Mouse (Mus musculus): ENCODE data around the gene Pdhb.
"Not testable (repeated sequence)": the region's sequence is repeated elsewhere in the genome, so short reads cannot be mapped to it uniquely, and the experiment has no call there.

Pdhb gene

DNA sequence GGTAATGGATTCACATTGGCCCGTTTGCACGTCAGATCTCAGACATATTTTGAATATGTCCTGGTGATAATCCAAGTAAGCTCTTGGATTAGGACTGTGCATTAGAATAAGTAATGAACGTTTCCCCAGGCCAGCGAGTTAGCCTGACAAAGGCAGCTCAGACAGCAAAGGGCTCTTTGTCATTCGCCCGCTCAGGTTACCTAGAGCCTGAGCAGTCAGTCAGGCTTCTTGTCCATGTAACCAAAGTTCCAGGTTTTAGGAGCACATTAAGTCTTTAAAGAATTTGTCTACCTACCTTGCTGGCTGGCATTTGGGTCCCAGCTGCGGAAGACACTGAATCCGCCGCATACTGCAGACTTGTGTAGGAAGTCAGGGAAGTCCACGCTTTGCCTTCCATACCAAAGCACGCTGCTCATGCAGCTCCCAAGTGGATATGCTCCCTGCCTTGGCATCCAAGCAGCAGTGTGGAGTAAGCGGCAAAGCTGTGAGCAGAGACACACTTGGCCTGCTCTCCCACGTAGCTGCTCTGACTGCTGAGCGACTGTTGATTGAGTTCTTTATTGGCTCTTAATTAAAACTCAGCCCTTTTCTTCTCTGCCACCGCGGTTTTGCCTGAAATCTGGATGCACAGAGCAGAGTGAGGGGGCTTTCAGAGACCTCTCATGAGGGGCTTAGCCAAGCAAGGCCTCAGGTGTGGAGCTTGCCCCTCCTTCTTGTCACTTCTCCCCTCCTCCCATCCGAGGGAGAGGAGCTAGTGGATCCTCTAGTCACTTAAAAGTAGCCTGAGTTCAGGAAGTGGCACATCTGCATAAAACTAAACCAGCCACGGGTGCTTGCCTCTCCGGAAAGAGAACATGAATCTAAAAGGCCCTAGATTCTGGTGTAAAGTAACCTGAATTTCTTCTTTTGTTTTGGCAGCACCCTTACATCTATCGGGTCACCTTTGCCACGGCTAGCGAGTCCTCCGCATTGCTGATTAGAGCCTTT is 32.8 kb downstream of the Pdhb start:
- peak; percentile 61 to 64 for DNase-seq (ENCODE audit: low spot score in 2 of 2)

DNA sequence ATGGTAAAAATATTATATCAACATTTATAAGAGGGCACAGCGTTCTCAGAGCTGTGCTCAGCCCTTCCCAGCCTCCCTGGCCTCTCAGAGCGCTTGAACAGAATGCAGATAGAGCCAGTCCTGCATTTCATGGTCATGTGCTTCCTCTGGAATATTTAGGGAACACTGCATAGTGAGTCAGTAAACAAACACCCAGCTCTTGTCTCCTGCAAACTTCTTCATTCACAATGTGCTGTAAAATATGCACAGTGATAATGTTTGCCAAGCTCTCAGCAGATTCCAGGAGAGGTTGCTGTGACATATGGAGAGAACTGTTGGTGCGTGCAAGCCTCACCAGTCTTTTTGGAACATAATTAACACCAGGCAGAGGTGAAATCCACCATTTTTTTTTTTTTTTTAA is 37.7 kb downstream of the Pdhb start:
- DNase-seq (ENCODE audit: low spot score in 2 of 2), result no peak

DNA sequence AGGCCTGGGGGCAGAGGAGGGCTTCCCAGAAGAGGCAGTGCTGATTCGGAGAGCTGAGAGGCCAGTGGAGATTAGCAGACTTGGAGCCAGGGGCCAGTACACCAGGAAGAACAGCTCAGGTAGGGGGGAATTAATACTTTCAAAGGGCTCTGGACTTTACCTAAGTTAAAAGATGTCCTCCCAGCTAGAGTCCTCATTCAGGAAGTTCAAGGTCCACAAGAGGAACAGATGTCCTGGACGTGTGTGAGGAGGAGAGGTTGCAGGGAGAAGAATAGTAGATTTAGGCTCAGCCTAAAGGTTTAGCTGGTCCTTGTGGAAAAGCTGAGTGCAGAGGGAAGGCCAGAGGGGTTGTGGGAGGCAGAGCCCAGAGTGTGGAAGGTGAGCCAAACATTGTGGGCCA is 38.6 kb downstream of the Pdhb start:
- DNase-seq (ENCODE audit: low spot score in 2 of 2), result no peak

GRCm38 (mm10) chr14:8132789-8133188 is 40.0 kb downstream of the Pdhb start:
- peak; percentile 30 to 47 for DNase-seq (ENCODE audit: low spot score in 2 of 2)

DNA sequence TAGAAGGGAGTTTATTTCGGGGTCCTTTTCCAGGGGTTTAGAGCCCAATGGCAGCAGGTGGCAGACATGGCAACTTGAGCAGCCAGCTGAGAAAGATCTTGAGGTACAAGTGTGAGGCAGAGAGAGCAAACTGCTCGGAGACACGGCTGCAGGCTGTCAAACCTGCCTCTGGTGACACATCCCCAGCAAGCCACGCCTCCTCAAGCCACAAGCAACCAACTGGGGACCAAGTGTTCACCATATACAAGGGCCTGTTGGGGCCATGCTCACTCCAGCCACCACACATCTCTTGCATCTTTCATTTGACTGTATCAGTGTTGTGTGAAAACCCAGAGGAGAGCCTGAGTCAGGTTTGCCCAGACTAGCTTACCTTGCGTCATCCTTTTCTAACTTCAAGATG is 44.9 kb downstream of the Pdhb start:
- peak; percentile 70 to 72 for DNase-seq (ENCODE audit: low spot score in 2 of 2)

- DNase-seq (ENCODE audit: low spot score in 2 of 2), result no peak
These were observed 48.6 kb downstream of the Pdhb start for GRCm38 (mm10) chr14:8124046-8124881.

DNA sequence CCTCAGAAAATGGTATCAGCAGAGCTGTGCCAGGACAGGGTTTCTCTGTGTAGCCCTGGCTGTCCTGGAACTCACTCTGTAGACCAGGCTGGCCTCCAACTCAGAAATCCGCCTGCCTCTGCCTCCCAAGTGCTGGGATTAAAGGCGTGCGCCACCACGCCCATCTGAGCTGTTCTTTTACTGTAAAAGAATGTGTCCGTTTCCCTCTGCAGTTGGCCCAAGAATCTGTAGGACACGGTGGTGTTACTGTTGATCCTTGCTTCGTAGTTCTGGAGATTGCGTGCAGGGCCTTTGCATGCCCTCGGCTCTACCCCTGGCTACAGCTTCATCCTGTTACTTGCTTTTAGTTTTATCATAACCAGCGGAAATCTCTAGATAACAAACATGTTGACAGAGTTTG is 49.2 kb downstream of the Pdhb start:
- not testable (repeated sequence) for DNase-seq (ENCODE audit: low spot score in 2 of 2)

DNA sequence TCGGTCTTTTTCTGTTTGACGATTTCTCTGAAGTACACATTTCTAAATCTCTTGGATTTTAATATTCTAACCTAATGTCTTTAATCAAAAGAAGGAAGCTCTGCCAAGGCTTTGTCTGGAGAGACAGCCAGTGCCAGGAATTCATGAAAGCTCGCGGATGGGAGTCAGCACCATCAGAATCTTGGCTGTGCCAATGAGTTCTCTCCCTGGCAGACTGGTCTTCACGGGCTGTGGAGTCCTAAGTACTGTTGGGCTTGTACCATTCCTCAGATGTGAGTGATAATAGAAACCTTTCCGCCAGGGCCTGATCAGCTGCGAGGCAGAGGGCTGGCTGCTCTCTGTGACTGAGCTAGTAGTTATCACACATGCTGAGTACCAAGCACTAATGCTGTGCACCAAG is 49.7 kb downstream of the Pdhb start:
- DNase-seq (ENCODE audit: low spot score in 2 of 2), result no peak

DNA sequence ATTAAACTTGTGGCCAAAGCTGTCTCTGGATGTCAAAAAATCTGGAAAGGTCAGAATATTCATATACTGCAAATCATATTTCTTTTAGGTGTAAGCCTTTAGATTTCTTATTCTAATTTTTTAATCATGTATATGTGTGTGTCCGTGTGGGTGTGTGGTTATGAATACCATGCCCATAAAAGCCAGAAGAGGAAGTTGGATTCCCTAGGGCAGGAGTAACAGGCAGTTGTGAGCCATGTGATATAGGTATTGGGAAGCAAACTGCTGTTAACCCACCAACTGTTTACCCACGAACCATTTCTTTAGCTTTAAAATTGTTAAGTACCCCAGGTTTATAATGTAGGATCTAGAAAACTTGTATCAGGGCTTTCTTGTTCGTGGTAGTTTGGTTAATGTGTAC is 52.9 kb downstream of the Pdhb start:
- no peak for DNase-seq (ENCODE audit: low spot score in 2 of 2)

- no peak for DNase-seq (ENCODE audit: low spot score in 2 of 2)
These were observed 53.4 kb downstream of the Pdhb start for GRCm38 (mm10) chr14:8119454-8119853.

DNA sequence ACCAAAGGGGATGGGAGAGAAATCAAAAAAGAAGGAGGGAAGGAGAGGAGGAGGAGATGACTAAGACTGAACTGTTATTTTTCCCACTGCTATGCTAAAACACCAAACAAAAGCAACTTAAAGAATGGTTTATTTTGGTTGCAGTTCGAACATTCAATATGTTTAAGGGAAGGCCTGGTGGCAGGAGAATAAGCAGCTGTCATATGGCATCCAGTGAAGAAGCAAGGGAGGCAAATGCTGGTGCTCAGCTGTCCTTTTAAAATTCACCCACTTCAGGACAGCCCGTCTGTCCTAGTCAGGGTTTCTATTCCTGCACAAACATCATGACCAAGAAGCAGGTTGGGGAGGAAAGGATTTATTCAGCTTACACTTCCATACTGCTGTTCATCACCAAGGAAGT is 55.5 kb downstream of the Pdhb start:
- no peak for DNase-seq (ENCODE audit: low spot score in 2 of 2)

Measured in spleen, postnatal 36 days (tissue).